8 mouse cellular contexts compared by ENCODE assay signal in the genomic region with DNA sequence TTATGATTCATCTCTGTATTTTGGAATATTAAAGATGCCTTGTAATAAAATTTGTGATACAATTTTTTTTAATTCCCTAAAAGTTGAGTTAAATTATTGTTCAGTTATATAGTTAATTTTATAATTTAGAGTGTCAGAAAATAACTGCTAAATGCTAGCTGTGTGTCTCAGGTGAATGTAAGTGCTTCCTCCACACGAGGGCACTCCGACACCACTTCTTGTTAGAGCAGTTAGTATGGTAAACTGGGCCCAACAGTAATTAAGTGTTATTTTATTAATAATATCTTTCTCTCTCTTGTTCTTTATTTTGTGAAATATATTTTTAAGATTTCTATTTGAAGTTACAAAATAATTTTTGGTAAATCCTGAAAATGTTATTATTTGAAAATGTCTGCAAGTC. TPM values are rescaled to one million over a fixed set of nuclear protein-coding genes. Genes with fewer than 3 reads are reported as not detected.
A peak's percentile ranks its signal among the peaks of the same experiment; 100 is the strongest.
DNase-seq lines count a peak whose midpoint lies in the region; ATAC-seq and TF ChIP-seq lines count a peak whose summit lies in the region.

No protein-coding gene starts in this region.

- peak; percentile 64 for TF ChIP-seq CTCF in cortical plate, adult 2 months (IDR thresholded peaks at IDR 0.05; ENCODE audit: extremely low read depth, insufficient read depth, low read length)

- DNase-seq in heart, adult 8-10 months (ENCODE audit: low spot score) = peak; percentile 17
- DNase-seq in heart, embryonic 10.5 days (ENCODE audit: low spot score) = no peak
- DNase-seq in testis, postnatal 10 days (ENCODE audit: low spot score) = peak; percentile 65
- DNase-seq in testis, postnatal 14 days (ENCODE audit: low spot score) = no peak
- DNase-seq in lung, postnatal 10 days = peak; percentile 56
- no peak for DNase-seq in frontal cortex, postnatal 14 days (ENCODE audit: low spot score in 2 of 2)

- H3K9me3 ChIP-seq in heart, embryonic 10.5 days = no peaks in the 10 kb centered on the region

- no peaks in the 10 kb centered on the region for H3K4me1 ChIP-seq in heart, embryonic 10.5 days
- peaks cover 9% of the 10 kb centered on the region for H3K4me1 ChIP-seq in cortical plate, adult 2 months (ENCODE audit: control insufficient read depth, insufficient read depth, low read length)

- H3K4me3 ChIP-seq in heart, embryonic 10.5 days = no peak overlapping the region
- H3K4me3 ChIP-seq in cortical plate, adult 2 months (ENCODE audit: insufficient read depth, low read length) = no peak overlapping the region

- WGBS in heart, embryonic 10.5 days = 84% methylated on average over 2 of the region's 2 CpGs

- H3K27me3 ChIP-seq in heart, embryonic 10.5 days (ENCODE audit: insufficient read depth, poor library complexity, severe bottlenecking) = no peaks in the 10 kb centered on the region

- H3K36me3 ChIP-seq in heart, embryonic 10.5 days = peaks cover 80% of the 10 kb centered on the region

- no peak for TF ChIP-seq POLR2A in cortical plate, adult 2 months (IDR thresholded peaks at IDR 0.05; ENCODE audit: extremely low read depth, insufficient read depth, low read length)

- no peak for ATAC-seq in erythroblast, adult 5-6 weeks (replicated peaks; ENCODE audit: low FRiP score, poor library complexity, severe bottlenecking)

- no peak overlapping the region for H3K27ac ChIP-seq in heart, embryonic 10.5 days
- no peak overlapping the region for H3K27ac ChIP-seq in cortical plate, adult 2 months (ENCODE audit: insufficient read depth, low read length)

RNA-seq across cellular contexts. Expression of gene Papola, which starts 51.7 kb away (rescaled TPM):
- 100 to 1,000 TPM; 106 to 123 (median 114) TPM for total RNA-seq in heart, adult 8-10 months (2022)
- polyA plus RNA-seq in heart, embryonic 10.5 days (2016; fragmentation: Nextera tagmentation; extraction: Ambion mirVana) = 205 and 222 TPM in 2 replicates
- 95.7 and 105 TPM in 2 replicates for polyA plus RNA-seq in cortical plate, adult 2 months (2012; rRNA removed)
- total RNA-seq in erythroblast, adult 5-6 weeks (2015; ENCODE audit: low replicate concordance) = 63.8 and 82.3 TPM in 2 replicates
- 43.4 and 72.4 TPM in 2 replicates for total RNA-seq in erythroblast, adult 5-6 weeks (2017; ENCODE audit: low replicate concordance)

Comparison
In these comparisons a context has a peak if more than half of its experiments do, and no peak if none do; other contexts are left out.
1. DNase-seq: peak in heart, adult 8-10 months (single experiment), testis, postnatal 10 days (single experiment) and lung, postnatal 10 days (single experiment); none in heart, embryonic 10.5 days (single experiment), testis, postnatal 14 days (single experiment) and frontal cortex, postnatal 14 days (0 of 2).